Mouse (Mus musculus) CH12.LX (cell line): Measurements from ENCODE around the gene Nell1. TPM values are rescaled to one million over a fixed set of nuclear protein-coding genes. Genes with fewer than 3 reads are reported as not detected.

Experiments
- DNase-seq: peaks from one replicate; pipeline ENCODE4 v3.0.0-alpha.2; 2013; ENCODE audit errors: extremely low read depth
- H3K27ac ChIP-seq: 2 replicates; pipeline ENCODE4 v1.5.1; 2012; ENCODE audit warnings: low read depth, mild to moderate bottlenecking, control low read depth, moderate library complexity; ENCODE audit not compliant: insufficient read depth
- H3K27me3 ChIP-seq: replicated peaks from 2 replicates; pipeline ENCODE3; 2012; ENCODE audit warnings: inconsistent platforms
- H3K36me3 ChIP-seq, 2 experiments: replicated peaks in 1 of 2; 2 replicates each; pipeline versions ENCODE3 to v1.6.1; 2012; ENCODE audit warnings: inconsistent platforms in 1 of 2, low read length in 1 of 2, mild to moderate bottlenecking in 1 of 2, mixed read lengths in 1 of 2, moderate library complexity in 1 of 2; ENCODE audit not compliant: control insufficient read depth in 1 of 2, insufficient read depth in 1 of 2
- H3K4me1 ChIP-seq, 2 experiments: 2 replicates each; pipeline ENCODE4 v1.6.1; 2012; ENCODE audit warnings: inconsistent platforms in 1 of 2, moderate library complexity in 1 of 2; ENCODE audit not compliant: insufficient read depth in 2 of 2, control insufficient read depth in 1 of 2
- H3K4me2 ChIP-seq: 2 replicates; pipeline ENCODE4 v1.6.1; 2012; ENCODE audit warnings: low read depth, mild to moderate bottlenecking, control low read depth; ENCODE audit not compliant: poor library complexity, insufficient read depth, severe bottlenecking
- H3K4me3 ChIP-seq, 3 experiments: fragments of 150-350 bp in 1 of 3; sonication (generic) in 1 of 3; replicated peaks in 1 of 3; 2 replicates each; pipeline versions ENCODE3 to v1.5.1; 2011 to 2012; ENCODE audit warnings: low read depth in 2 of 3, low read length in 2 of 3, mild to moderate bottlenecking in 2 of 3, moderate library complexity in 2 of 3, control low read depth in 1 of 3, improper control_type of control experiment in 1 of 3, inconsistent platforms in 1 of 3, mixed read lengths in 1 of 3; ENCODE audit not compliant: poor library complexity in 1 of 3
- H3K79me2 ChIP-seq: replicated peaks from 2 replicates; pipeline ENCODE4 v1.6.1; 2012; ENCODE audit warnings: mild to moderate bottlenecking, moderate library complexity; ENCODE audit not compliant: control insufficient read depth, poor library complexity, insufficient read depth, severe bottlenecking; ENCODE audit errors: extremely low read depth
- H3K9ac ChIP-seq: 2 replicates; pipeline ENCODE4 v1.6.1; 2012; ENCODE audit warnings: low read depth, mild to moderate bottlenecking, control low read depth, moderate library complexity; ENCODE audit not compliant: insufficient read depth
- H3K9me3 ChIP-seq: replicated peaks from 2 replicates; pipeline ENCODE3; 2012; ENCODE audit warnings: low read length, inconsistent platforms, mixed read lengths
- ELF1 ChIP-seq: IDR thresholded peaks from 2 replicates; pipeline ENCODE4 v1.6.1; 2014; ENCODE audit warnings: low read depth, mild to moderate bottlenecking, inconsistent platforms, low read length, improper control_type of control experiment
- EP300 ChIP-seq: IDR thresholded peaks from 2 replicates; pipeline ENCODE4 v1.6.1; 2011; ENCODE audit warnings: low read length, improper control_type of control experiment
- HCFC1 ChIP-seq: IDR thresholded peaks from 2 replicates; pipeline ENCODE4 v1.6.1; 2012; ENCODE audit warnings: low read depth, mild to moderate bottlenecking, inconsistent platforms, low read length, improper control_type of control experiment
- JUND ChIP-seq: conservative IDR thresholded peaks from 2 replicates; pipeline ENCODE4 v1.6.1; 2011; ENCODE audit warnings: low read depth, low read length, improper control_type of control experiment
- MEF2A ChIP-seq: IDR thresholded peaks from 2 replicates; pipeline ENCODE4 v1.6.1; 2014; ENCODE audit warnings: low read depth, mild to moderate bottlenecking, inconsistent platforms, low read length, improper control_type of control experiment, borderline replicate concordance
- MYC ChIP-seq: IDR thresholded peaks from 2 replicates; pipeline ENCODE4 v1.6.1; 2011; ENCODE audit warnings: low read depth, mild to moderate bottlenecking, improper control_type of control experiment, low read length
- PAX5 ChIP-seq: IDR thresholded peaks from 2 replicates; pipeline ENCODE4 v1.6.1; 2012; ENCODE audit warnings: low read length, inconsistent platforms, mixed read lengths
- POLR2A ChIP-seq: IDR thresholded peaks from 2 replicates; pipeline ENCODE4 v1.6.1; 2011; ENCODE audit warnings: low read depth, mild to moderate bottlenecking, improper control_type of control experiment, low read length
- POLR2AphosphoS2 ChIP-seq: IDR thresholded peaks from 2 replicates; pipeline ENCODE4 v1.6.1; 2011; ENCODE audit warnings: low read depth, low read length, improper control_type of control experiment
- RAD21 ChIP-seq: IDR thresholded peaks from 2 replicates; pipeline ENCODE4 v1.6.1; 2011; ENCODE audit warnings: low read depth, mild to moderate bottlenecking, low read length, improper control_type of control experiment, moderate library complexity
- SMC3 ChIP-seq: IDR thresholded peaks from 2 replicates; pipeline ENCODE4 v1.6.1; 2011; ENCODE audit warnings: low read depth, low read length, improper control_type of control experiment
- TCF12 ChIP-seq: IDR thresholded peaks from 2 replicates; pipeline ENCODE4 v1.6.1; 2014; ENCODE audit warnings: low read depth, mild to moderate bottlenecking, inconsistent platforms, low read length, improper control_type of control experiment
- ZNF384 ChIP-seq: IDR thresholded peaks from 2 replicates; pipeline ENCODE4 v1.6.1; 2012; ENCODE audit warnings: low read depth, low read length, improper control_type of control experiment, inconsistent platforms
- dilution Hi-C: fragments of 300-500 bp; cut with MboI; formaldehyde crosslinking; loops from 2 replicates; pipeline ENCODE4 v1.14.3; 2020; ENCODE audit warnings: low sequenced_read_pairs; ENCODE audit not compliant: extremely low pct_unique_long_range_greater_than_20kb, extremely low pct_ligation_motif_present
- in situ Hi-C: fragments of 300-500 bp; cut with MboI; formaldehyde crosslinking; loops from 3 replicates; pipeline ENCODE4 v1.14.3; 2019; ENCODE audit warnings: low sequenced_read_pairs, low pct_ligation_motif_present, low pct_unique_long_range_greater_than_20kb, mixed read lengths
- polyA plus RNA-seq: library from polyadenylated mRNA; unstranded; fragments of >175 nt; gene quantifications from 2 replicates; pipeline ENCODE4 v1.2.1, GENCODE M21; 2012; ENCODE audit warnings: low read depth; ENCODE audit not compliant: insufficient read length
- total RNA-seq, 2 experiments: library from RNA; depleted of rRNA; stranded (reverse); fragments of 300-350 nt in 1 of 2; fragments of >200 nt in 1 of 2; gene quantifications; 2 replicates each; pipeline ENCODE4 v1.2.3; 2012 to 2014

The Nell1 gene
- total and polyA plus RNA-seq, 3 experiments: not detected

- Histone ChIP-seq H3K9ac (no peak overlapping the region), H3K4me2 (no peak overlapping the region), H3K4me3 (no peak overlapping the region), H3K36me3 (no peaks in the 10 kb centered on the region), H3K4me1 (no peaks in the 10 kb centered on the region), H3K9me3 (peaks cover 10% of the 10 kb centered on the region), H3K27ac (no peak overlapping the region), H3K27me3 (no peaks in the 10 kb centered on the region), H3K79me2 (no peaks in the 10 kb centered on the region)
- in situ Hi-C loops: no loop called here
- TF ChIP-seq HCFC1 (no peak), MYC (no peak)
- dilution Hi-C loops: no loop called here
- DNase-seq: no peak
Observed at GRCm38 (mm10) chr7:50755516-50755915, 780.9 kb downstream of the Nell1 start.

GRCm38 (mm10) chr7:50756409-50756808, 781.7 kb downstream of the Nell1 start:
- Histone ChIP-seq H3K4me3 (no peak overlapping the region), H3K36me3 (no peaks in the 10 kb centered on the region), H3K9me3 (peaks cover 9% of the 10 kb centered on the region), H3K4me1 (no peaks in the 10 kb centered on the region), H3K27ac (no peak overlapping the region), H3K4me2 (no peak overlapping the region), H3K79me2 (no peaks in the 10 kb centered on the region), H3K27me3 (no peaks in the 10 kb centered on the region), H3K9ac (no peak overlapping the region)
- in situ Hi-C loops: no loop called here
- no peak for TF ChIP-seq JUND
- no peak for TF ChIP-seq SMC3
- no peak for TF ChIP-seq ELF1
- TF ChIP-seq MYC: no peak
- no peak for TF ChIP-seq POLR2A
- TF ChIP-seq ZNF384: no peak
- TF ChIP-seq TCF12: no peak
- no peak for TF ChIP-seq MEF2A
- no peak for TF ChIP-seq EP300
- no peak for TF ChIP-seq PAX5
- DNase-seq: no peak
- dilution Hi-C loops: no loop called here

GRCm38 (mm10) chr7:50773516-50773915, 798.9 kb downstream of the Nell1 start:
- no peak overlapping the region for H3K4me3 ChIP-seq
- no peaks in the 10 kb centered on the region for H3K79me2 ChIP-seq
- no peaks in the 10 kb centered on the region for H3K27me3 ChIP-seq
- dilution Hi-C loops: no loop called here
- H3K27ac ChIP-seq: no peak overlapping the region
- DNase-seq: no peak
- TF ChIP-seq POLR2AphosphoS2 (no peak), RAD21 (no peak)
- TF ChIP-seq, all 38 proteins: peak for 0
- H3K9ac ChIP-seq: no peak overlapping the region
- H3K4me1 ChIP-seq: no peaks in the 10 kb centered on the region
- no peaks in the 10 kb centered on the region for H3K36me3 ChIP-seq
- H3K9me3 ChIP-seq: peaks cover 49% of the 10 kb centered on the region
- H3K4me2 ChIP-seq: no peak overlapping the region
- in situ Hi-C loops: no loop called here
